Mouse (Mus musculus): Measurements from ENCODE around the gene Abraxas2. TPM values are rescaled to one million over a fixed set of nuclear protein-coding genes. Genes with fewer than 3 reads are reported as not detected.

The Abraxas2 gene
- polyA plus RNA-seq, 1 experiment: 26.6 TPM

DNA sequence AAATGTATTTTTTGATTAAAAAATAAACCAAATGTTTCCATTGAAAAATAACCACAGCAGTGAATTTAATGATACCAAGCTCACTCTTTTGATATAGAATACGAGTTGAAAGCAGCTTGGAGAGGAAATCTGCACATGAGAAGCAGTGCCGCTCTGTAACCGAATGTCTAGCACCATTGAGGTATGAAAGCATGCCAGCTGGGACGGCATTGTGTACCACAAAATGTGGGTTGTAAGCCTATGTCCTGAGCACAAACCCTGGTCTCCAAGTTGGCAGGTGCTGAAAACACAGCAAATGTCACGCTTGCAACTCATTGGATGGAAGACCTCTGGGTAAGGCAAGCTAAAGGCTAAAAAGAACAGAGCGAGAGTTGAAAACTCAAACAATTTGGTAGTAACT is 42.0 kb upstream of the Abraxas2 start:
- peak; percentile 89 for DNase-seq (ENCODE audit: low read depth)
- TF ChIP-seq CTCF (IDR thresholded peaks at IDR 0.05; ENCODE audit: borderline replicate concordance, extremely low read depth, insufficient read depth, insufficient read length): no peak
- TF ChIP-seq POLR2A (IDR thresholded peaks at IDR 0.05; ENCODE audit: borderline replicate concordance, extremely low read depth, insufficient read depth, insufficient read length, poor library complexity, severe bottlenecking): no peak

DNA sequence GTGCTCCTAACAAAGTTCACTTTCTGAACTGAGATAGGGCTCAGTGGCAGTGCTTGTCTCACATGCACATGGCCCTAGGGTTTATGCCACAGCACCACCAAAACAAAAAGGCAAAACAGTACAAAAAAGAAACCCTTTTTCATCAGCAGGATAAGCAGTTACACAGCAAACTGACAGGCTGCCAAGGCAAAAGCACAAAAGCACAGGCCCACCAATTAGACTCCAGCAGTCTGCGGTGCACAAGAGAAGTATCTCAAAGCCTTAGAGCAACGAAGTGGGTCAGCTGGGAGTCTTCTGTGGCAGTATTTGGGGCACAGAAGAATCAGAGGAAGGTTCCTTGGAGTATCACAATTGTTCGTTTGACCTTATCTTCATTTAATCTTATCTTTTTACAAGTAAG is 38.3 kb upstream of the Abraxas2 start:
- peak; percentile 86 for DNase-seq (ENCODE audit: low read depth)
- TF ChIP-seq POLR2A (IDR thresholded peaks at IDR 0.05; ENCODE audit: borderline replicate concordance, extremely low read depth, insufficient read depth, insufficient read length, poor library complexity, severe bottlenecking) (no peak), CTCF (IDR thresholded peaks at IDR 0.05; ENCODE audit: borderline replicate concordance, extremely low read depth, insufficient read depth, insufficient read length) (no peak)

DNA sequence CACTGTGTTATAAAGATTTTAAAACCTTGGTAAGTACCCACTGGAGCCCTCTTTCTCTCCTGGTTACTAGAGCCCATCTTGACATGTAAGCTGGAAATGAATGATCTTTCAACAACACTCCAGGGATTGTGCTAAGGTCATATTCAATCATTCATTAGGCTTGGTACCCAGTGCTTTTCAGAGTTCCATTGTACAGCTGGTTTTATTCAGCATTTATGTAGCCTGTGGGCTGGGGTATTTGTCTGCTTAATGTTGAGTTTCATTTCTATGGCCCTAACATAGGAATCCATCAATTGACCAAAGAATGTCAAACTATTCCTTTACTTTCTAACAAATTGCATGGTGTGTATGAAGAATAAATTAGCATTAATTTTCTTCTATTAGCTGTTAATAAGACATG is 35.2 kb upstream of the Abraxas2 start:
- DNase-seq (ENCODE audit: low read depth): peak; percentile 61
- TF ChIP-seq CTCF (IDR thresholded peaks at IDR 0.05; ENCODE audit: borderline replicate concordance, extremely low read depth, insufficient read depth, insufficient read length): no peak
- TF ChIP-seq POLR2A (IDR thresholded peaks at IDR 0.05; ENCODE audit: borderline replicate concordance, extremely low read depth, insufficient read depth, insufficient read length, poor library complexity, severe bottlenecking): no peak

DNA sequence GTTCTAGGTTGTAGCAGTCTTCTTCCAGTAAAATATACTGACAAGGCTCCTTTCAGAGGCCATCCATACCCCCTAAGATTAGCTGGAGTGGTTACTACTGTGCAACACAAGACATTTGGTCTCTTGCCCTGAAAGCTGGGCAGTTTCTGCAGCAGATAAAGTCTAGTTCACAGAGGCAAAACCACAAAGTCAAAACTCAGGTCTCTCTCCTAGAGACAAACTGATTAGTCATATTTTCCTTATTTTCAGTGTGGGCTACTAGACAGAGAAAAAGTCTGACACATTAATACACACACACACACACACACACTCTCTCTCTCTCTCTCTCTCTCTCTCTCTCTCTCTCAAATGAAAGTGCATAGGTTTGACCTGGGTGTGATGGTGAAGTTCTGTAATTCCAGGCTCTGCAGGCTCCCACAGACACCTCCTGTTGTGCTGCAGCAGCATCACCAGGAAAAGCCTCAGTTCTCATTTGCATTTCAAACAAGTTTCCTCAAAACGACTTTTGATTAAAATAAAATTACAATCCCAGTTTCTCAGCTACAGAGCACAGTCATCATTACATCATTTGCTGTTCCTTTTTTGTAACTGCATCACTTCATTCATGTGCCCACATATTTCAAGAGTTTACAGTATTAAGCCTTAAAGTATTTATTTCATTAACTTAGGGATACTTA is 34.5 kb upstream of the Abraxas2 start:
- DNase-seq (ENCODE audit: low read depth): peak; percentile 25
- TF ChIP-seq POLR2A (IDR thresholded peaks at IDR 0.05; ENCODE audit: borderline replicate concordance, extremely low read depth, insufficient read depth, insufficient read length, poor library complexity, severe bottlenecking) (no peak), CTCF (IDR thresholded peaks at IDR 0.05; ENCODE audit: borderline replicate concordance, extremely low read depth, insufficient read depth, insufficient read length) (no peak)

DNA sequence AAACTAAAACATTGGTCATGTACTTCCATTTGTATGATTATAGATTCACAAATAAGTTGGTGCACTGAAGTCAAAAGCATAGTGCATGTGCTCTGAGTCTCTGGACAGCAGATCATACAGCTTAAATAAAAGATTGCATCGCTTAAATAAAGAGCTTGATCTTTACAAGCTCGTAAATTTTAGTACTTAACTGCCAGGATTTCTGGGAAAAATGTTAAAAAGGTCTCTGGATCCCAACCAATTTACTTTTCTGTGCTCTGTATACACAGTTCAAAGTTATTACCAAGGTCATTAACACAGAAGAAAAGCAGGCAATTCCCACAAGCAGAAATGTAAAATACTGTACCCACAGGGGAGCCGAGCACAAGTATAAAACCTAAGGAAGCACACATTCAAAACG is 28.1 kb upstream of the Abraxas2 start:
- TF ChIP-seq POLR2A (IDR thresholded peaks at IDR 0.05; ENCODE audit: borderline replicate concordance, extremely low read depth, insufficient read depth, insufficient read length, poor library complexity, severe bottlenecking) (no peak), CTCF (IDR thresholded peaks at IDR 0.05; ENCODE audit: borderline replicate concordance, extremely low read depth, insufficient read depth, insufficient read length) (no peak)
- no peak for DNase-seq (ENCODE audit: low read depth)

DNA sequence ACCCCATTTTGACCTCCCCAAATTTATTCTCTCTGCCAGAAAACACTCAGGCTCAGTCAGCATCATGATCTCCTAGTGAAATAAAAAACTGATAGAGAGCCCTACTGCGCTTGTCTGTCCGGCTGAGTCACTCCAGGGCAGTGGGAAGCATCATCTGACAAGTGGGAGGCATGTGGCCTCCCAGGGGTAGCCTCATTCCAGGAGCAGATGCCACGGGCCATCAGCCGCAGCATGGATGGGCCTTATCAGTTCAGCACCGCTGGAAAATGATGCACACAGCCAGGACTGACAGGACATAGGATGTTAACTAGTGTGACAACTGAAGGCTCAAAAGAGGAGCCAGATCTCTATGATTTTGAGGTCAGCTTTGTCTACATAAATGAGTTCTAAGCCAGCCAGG is 17.7 kb upstream of the Abraxas2 start:
- DNase-seq (ENCODE audit: low read depth): no peak
- TF ChIP-seq POLR2A (IDR thresholded peaks at IDR 0.05; ENCODE audit: borderline replicate concordance, extremely low read depth, insufficient read depth, insufficient read length, poor library complexity, severe bottlenecking): no peak

DNA sequence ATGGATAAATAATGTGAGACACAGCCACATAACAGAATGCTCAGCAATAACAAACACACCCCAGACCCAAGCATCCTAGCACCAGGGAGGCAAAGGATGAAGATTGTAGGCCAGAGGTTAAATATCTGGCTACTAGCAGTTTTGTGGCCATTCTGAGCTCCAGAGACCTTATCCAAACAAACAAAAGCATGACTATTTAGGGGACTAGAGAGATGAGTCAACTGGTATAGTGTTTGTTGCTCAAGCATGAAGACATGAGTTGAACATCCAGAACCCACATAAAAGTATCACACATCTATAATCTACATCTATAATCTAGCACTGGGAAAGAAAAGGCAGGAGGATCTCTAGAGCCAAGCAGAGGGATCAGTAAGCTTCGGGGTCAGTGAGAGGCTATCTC is 16.6 kb upstream of the Abraxas2 start:
- DNase-seq (ENCODE audit: low read depth): no peak
- no peak for TF ChIP-seq CTCF (IDR thresholded peaks at IDR 0.05; ENCODE audit: borderline replicate concordance, extremely low read depth, insufficient read depth, insufficient read length)
- TF ChIP-seq POLR2A (IDR thresholded peaks at IDR 0.05; ENCODE audit: borderline replicate concordance, extremely low read depth, insufficient read depth, insufficient read length, poor library complexity, severe bottlenecking): no peak

DNA sequence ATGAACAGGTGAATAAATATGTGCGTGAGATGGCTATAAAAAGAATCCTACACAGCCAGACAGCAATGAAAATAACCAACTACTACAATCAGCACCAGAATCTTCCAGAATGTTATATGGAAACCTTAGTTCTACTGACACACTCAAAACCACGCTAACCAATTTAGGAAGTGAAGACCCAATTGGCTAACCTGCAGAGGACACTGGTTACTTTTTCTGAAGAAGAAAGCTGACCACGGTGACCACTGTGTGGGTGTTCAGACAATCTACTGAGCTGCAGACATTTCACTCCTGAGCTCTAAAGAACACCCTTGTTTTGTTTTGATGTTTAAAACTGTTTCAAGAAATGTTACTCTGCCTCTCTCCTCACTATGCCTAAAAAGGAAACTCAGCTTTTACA is 15.9 kb upstream of the Abraxas2 start:
- TF ChIP-seq CTCF (IDR thresholded peaks at IDR 0.05; ENCODE audit: borderline replicate concordance, extremely low read depth, insufficient read depth, insufficient read length): no peak
- TF ChIP-seq POLR2A (IDR thresholded peaks at IDR 0.05; ENCODE audit: borderline replicate concordance, extremely low read depth, insufficient read depth, insufficient read length, poor library complexity, severe bottlenecking): no peak
- DNase-seq (ENCODE audit: low read depth): no peak

DNA sequence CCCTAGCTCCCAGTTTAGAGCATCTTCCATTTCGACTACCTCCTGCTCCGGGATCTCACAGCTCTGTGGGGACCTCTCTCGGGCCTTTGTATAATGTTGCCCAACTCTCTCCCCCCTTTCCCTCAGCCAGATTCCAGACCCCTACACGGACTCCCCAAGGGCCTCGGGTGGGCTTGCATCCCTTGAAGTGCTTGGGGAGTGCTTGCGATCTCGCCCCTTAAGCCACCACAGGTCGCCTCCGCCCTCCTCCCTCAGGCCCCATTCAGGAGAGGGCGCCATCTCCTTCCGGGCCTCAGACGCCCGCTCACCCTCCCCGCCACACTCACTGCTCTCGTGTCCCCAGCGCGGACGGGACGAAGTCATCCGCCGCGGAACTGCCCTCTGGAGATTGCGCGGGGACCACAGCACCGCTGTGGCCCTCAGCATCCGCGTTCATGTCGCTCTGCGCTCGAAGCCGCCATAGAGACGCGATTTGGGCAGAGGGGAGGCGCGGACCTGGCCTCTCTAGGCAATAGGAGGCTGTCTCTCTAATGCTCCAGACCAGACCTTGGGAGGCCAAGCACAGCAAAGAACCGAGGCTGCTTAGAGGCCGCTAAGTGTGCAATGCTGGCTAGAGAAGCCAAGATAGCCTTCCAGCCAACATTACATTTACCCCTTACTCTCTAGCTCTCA is 6.7 kb upstream of the Abraxas2 start, which contains the start of gene Eef1akmt2:
Gene Eef1akmt2 (minus strand): TSS at position 501 of the 672 bp plus-strand sequence.
- peak; percentile 97 for DNase-seq (ENCODE audit: low read depth)
- TF ChIP-seq POLR2A (IDR thresholded peaks at IDR 0.05; ENCODE audit: borderline replicate concordance, extremely low read depth, insufficient read depth, insufficient read length, poor library complexity, severe bottlenecking): peak; percentile 45; the same call in 1 of the 2 replicates
- TF ChIP-seq CTCF (IDR thresholded peaks at IDR 0.05; ENCODE audit: borderline replicate concordance, extremely low read depth, insufficient read depth, insufficient read length): no peak

DNA sequence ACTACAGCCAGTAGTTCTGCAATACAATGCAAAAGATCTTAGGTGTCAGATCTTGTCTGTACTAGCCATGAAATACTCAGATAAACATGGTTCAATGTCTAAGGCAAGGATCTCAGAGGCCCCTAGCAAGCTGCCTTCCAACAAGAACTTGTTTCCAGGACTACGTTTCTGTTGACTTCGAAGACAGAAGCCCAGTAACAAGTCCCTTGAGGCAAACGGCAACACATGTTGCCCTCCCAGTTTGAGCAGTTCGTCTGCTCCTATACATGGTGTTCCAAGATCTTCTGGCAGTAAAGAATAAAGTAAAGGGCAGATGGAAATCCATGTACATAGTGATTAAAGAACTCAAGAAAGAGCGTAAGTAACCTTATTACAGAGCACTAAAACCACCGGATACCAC is 5.7 kb upstream of the Abraxas2 start:
- DNase-seq (ENCODE audit: low read depth): peak; percentile 3

DNA sequence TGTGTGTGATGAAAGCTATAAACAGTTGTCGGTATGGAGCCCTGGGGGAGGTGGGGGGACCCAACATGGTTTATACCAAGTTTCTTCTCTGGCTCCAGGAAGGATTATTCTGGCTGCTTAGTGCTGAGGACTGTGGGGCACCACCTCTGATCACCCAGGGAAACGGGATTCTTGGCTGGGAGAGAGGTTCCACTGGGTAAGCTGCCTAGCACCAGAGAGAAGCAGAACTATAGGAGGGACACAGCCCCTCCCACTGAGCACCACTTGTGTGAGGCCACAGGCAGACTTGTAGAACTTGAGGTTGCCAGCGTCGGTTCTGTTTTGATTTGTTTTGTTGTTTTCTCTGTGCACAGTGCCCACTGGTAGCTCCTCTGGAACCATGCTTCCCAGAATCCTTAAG is 5.1 kb upstream of the Abraxas2 start:
- peak; percentile 47 for DNase-seq (ENCODE audit: low read depth)
- TF ChIP-seq CTCF (IDR thresholded peaks at IDR 0.05; ENCODE audit: borderline replicate concordance, extremely low read depth, insufficient read depth, insufficient read length) (no peak), POLR2A (IDR thresholded peaks at IDR 0.05; ENCODE audit: borderline replicate concordance, extremely low read depth, insufficient read depth, insufficient read length, poor library complexity, severe bottlenecking) (no peak)

More for the DNA sequence above, 5.7 kb upstream of the Abraxas2 start:
- TF ChIP-seq CTCF (IDR thresholded peaks at IDR 0.05; ENCODE audit: borderline replicate concordance, extremely low read depth, insufficient read depth, insufficient read length) (no peak), POLR2A (IDR thresholded peaks at IDR 0.05; ENCODE audit: borderline replicate concordance, extremely low read depth, insufficient read depth, insufficient read length, poor library complexity, severe bottlenecking) (no peak)

DNA sequence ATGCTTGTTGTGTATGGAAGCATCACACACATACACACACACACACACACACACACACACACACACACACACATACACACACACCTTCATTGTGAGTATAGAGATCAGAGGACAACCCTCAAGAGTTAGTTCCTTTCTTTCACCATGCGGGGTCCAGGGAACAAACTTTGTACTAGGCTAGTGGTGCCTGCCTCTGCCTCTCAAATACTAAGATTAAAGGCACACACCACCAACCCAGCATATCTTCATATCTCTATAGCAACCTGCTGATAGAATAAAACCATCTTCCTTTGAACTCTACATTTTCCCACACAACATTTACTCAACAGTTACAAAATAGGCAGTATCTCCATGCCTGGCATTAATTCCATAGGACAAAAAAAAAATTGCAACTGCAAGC is 2.9 kb upstream of the Abraxas2 start:
- no peak for TF ChIP-seq POLR2A (IDR thresholded peaks at IDR 0.05; ENCODE audit: borderline replicate concordance, extremely low read depth, insufficient read depth, insufficient read length, poor library complexity, severe bottlenecking)
- TF ChIP-seq CTCF (IDR thresholded peaks at IDR 0.05; ENCODE audit: borderline replicate concordance, extremely low read depth, insufficient read depth, insufficient read length): no peak
- DNase-seq (ENCODE audit: low read depth): no peak
